Mouse (Mus musculus) liver, embryonic 11.5 days (tissue): ENCODE results near the gene Tango2. TPM values are rescaled to one million over a fixed set of nuclear protein-coding genes. Genes with fewer than 3 reads are reported as not detected.
A peak's percentile ranks its signal among the peaks of the same experiment; 100 is the strongest.
"Not testable (repeated sequence)": the region's sequence is repeated elsewhere in the genome, so short reads cannot be mapped to it uniquely, and the experiment has no call there.

Experiments used
- ATAC-seq: fragments of 200-750 bp; cut with Nextera tagmentation; replicated peaks from 2 replicates; pipeline ENCODE4 v1.8.0; 2017; ENCODE audit warnings: moderate number of reproducible peaks, mild to moderate bottlenecking, moderate TSS enrichment, moderate library complexity; ENCODE audit not compliant: low FRiP score
- DNase-seq: peaks from one replicate; pipeline ENCODE4 v3.0.0-alpha.2; 2017; ENCODE audit warnings: low spot score
- H3K27ac ChIP-seq: fragments of 300-500 bp; sonication (generic); 2 replicates; pipeline ENCODE4 v1.5.1; 2014; ENCODE audit warnings: mild to moderate bottlenecking, low read depth, low read length, control low read depth
- H3K27me3 ChIP-seq: fragments of 300-500 bp; sonication (generic); replicated peaks from 2 replicates; pipeline ENCODE4 v1.6.1; 2014; ENCODE audit warnings: low read length, mixed read lengths; ENCODE audit not compliant: control insufficient read depth, insufficient read depth
- H3K36me3 ChIP-seq: fragments of 300-500 bp; sonication (generic); 2 replicates; pipeline ENCODE4 v1.6.1; 2014; ENCODE audit warnings: mild to moderate bottlenecking, low read length, moderate library complexity, mixed read lengths; ENCODE audit not compliant: control insufficient read depth, insufficient read depth
- H3K4me1 ChIP-seq: fragments of 300-500 bp; sonication (generic); replicated peaks from 2 replicates; pipeline ENCODE4 v1.6.1; 2014; ENCODE audit warnings: low read length, mixed read lengths; ENCODE audit not compliant: control insufficient read depth, insufficient read depth
- H3K4me2 ChIP-seq: fragments of 300-500 bp; sonication (generic); 2 replicates; pipeline ENCODE4 v1.6.1; 2014; ENCODE audit warnings: mild to moderate bottlenecking, control low read depth, moderate library complexity
- H3K4me3 ChIP-seq: fragments of 300-500 bp; sonication (generic); 2 replicates; pipeline ENCODE4 v1.5.1; 2014; ENCODE audit warnings: low read depth, low read length, control low read depth
- H3K9ac ChIP-seq: fragments of 300-500 bp; sonication (generic); 2 replicates; pipeline ENCODE4 v1.6.1; 2014; ENCODE audit warnings: low read depth, low read length, control low read depth
- H3K9me3 ChIP-seq: fragments of 300-500 bp; sonication (generic); 2 replicates; pipeline ENCODE4 v1.6.1; 2016; ENCODE audit warnings: low read length, inconsistent platforms, mixed read lengths; ENCODE audit not compliant: control insufficient read depth
- WGBS: fragments of 180-500 bp; shearing (Covaris S2); extraction: QIAGEN DNeasy Blood & Tissue Kit; methylation state at CpG from one replicate; pipeline ENCODE4 v1.1.7; 2014; 5-methylcytosine and 5-hydroxymethylcytosine counted together
- polyA plus RNA-seq: library from polyadenylated mRNA; unstranded; fragments of >200 nt; fragmentation: Nextera tagmentation; extraction: Ambion mirVana; gene quantifications from 2 replicates; pipeline ENCODE4 v1.2.1, GENCODE M21; 2014

Gene Tango2
- polyA plus RNA-seq, 1 experiment from 2014 or later, result 109 TPM

DNA sequence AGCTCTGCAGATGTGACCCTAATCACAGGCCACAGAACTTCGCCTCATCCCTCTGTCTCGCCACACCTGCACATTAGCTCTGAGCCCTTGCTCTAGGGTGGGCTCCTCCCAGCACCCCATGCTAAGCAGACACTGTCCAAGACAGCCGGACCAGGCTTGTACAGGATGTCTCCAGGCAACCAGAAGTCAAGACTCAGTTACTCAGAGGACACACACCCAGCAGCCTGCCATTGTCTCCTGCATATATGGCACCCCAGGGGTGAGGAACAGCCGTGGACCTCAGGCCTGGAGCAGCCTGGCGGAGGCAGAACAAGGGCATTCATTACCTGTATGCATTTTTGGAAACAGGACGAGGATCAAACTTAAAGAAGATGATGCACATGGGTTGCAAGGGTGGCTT is 23.9 kb downstream of the Tango2 start:
- no peaks in the 10 kb centered on the region for H3K27me3 ChIP-seq
- no peak overlapping the region for H3K27ac ChIP-seq
- H3K9ac ChIP-seq, result no peak overlapping the region
- no peak overlapping the region for H3K4me3 ChIP-seq
- H3K36me3 ChIP-seq, result peaks cover 7% of the 10 kb centered on the region; the same call in 1 of the 2 replicates
- DNase-seq (no peak), ATAC-seq (no peak)
- H3K4me1 ChIP-seq, result no peaks in the 10 kb centered on the region
- no peak overlapping the region for H3K4me2 ChIP-seq
- 87% methylated on average over 6 of the region's 6 CpGs for WGBS
- no peaks in the 10 kb centered on the region for H3K9me3 ChIP-seq

DNA sequence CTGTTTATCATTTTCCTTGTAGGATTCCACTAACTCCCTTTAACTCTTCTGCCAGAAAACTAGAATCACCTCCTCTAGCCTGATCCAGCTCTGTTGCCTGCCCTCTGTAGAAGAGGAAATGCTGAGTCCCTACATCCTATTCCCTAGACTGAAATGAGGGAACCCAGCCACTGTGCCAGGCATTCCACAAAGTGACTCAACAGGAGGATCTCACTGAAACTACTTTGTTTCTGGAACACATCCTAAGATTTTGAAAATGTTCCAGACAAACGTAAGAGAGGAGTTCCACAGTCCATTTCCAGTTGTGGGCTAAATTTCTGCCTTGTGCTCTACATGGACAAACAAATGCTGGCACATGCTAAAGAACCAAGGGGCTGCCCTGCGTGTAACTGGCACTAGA is 24.4 kb downstream of the Tango2 start:
- H3K27ac ChIP-seq, result no peak overlapping the region
- no peak overlapping the region for H3K9ac ChIP-seq
- no peak for DNase-seq
- no peak overlapping the region for H3K4me3 ChIP-seq
- no peaks in the 10 kb centered on the region for H3K9me3 ChIP-seq
- 88% methylated on average over 2 of the region's 2 CpGs for WGBS
- no peak overlapping the region for H3K4me2 ChIP-seq
- H3K4me1 ChIP-seq, result no peaks in the 10 kb centered on the region
- H3K36me3 ChIP-seq, result peaks cover 7% of the 10 kb centered on the region; the same call in 1 of the 2 replicates
- H3K27me3 ChIP-seq, result no peaks in the 10 kb centered on the region
- no peak for ATAC-seq

DNA sequence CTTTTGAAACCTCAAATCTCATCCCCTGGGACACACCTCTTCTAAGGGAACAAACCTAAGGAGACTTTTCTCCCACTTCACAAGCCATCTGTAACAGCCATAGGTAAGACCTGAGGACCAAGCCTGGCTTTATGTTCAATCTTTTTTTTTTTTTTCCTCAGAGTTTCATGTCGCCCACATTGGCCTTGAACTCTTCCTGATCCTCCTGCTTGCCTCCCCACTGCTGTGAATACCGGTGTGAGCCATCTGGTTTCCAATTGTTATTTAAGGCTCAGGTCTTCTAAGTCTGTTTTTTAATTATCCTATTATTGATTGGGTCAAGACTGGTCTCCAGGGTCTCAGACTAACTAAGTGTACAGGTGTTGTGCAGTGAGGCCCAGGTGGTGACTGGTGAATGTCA is 26.5 kb downstream of the Tango2 start:
- no peak overlapping the region for H3K27ac ChIP-seq
- DNase-seq (no peak), ATAC-seq (no peak)
- H3K4me2 ChIP-seq, result no peak overlapping the region
- no peak overlapping the region for H3K9ac ChIP-seq
- peaks cover 7% of the 10 kb centered on the region; the same call in 1 of the 2 replicates for H3K36me3 ChIP-seq
- no peaks in the 10 kb centered on the region for H3K9me3 ChIP-seq
- WGBS, result 85% methylated on average over 2 of the region's 2 CpGs
- no peak overlapping the region for H3K4me3 ChIP-seq
- no peaks in the 10 kb centered on the region for H3K4me1 ChIP-seq
- H3K27me3 ChIP-seq, result no peaks in the 10 kb centered on the region

DNA sequence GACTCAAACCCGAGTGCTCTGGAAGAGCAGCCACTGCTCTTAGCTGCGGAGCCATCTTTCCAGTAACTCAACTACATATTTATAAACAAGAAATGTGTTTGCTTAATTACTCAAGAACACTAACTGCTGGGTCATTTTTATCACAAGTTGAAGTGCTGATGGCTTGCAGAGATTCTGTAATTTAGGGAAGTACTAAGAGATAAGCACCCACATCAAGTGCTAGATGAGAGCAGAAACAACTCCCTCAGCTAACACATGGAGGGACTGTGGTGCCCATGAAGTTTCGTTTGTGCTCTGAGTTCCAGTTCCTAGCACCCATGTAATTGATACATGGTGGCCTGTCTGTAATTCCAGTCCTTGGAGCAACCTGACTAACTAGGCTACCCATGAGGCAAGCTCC is 28.9 kb downstream of the Tango2 start:
- DNase-seq (no peak), ATAC-seq (no peak)
- no peak overlapping the region for H3K4me3 ChIP-seq
- no peaks in the 10 kb centered on the region for H3K4me1 ChIP-seq
- H3K36me3 ChIP-seq, result peaks cover 4% of the 10 kb centered on the region; the same call in 1 of the 2 replicates
- no peak overlapping the region for H3K27ac ChIP-seq
- H3K9me3 ChIP-seq, result no peaks in the 10 kb centered on the region
- H3K4me2 ChIP-seq, result no peak overlapping the region
- H3K27me3 ChIP-seq, result no peaks in the 10 kb centered on the region
- H3K9ac ChIP-seq, result no peak overlapping the region
- 74% methylated on average over 3 of the region's 3 CpGs for WGBS

DNA sequence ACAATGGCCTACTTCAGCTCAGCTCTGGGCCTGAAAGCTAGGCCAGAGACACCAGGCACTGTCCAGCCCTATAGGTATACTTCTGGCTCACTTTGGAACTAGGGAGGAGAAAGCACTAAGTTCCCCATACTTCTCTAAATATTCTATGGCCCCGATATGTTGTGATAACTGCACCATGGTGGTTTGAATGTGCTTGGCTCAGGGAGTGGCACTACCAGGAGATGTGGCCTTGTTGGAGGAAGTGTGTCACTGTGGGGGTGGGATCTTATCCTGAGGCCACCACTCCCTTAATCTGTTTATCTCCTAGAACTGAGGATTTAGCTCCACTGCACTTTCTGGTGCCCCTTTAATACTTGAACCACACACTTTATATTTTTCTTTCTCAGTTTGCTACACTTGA is 39.7 kb downstream of the Tango2 start:
- no peak overlapping the region for H3K4me2 ChIP-seq
- 61% methylated on average over 1 of the region's 1 CpGs for WGBS
- H3K4me1 ChIP-seq, result no peaks in the 10 kb centered on the region
- H3K9me3 ChIP-seq, result no peaks in the 10 kb centered on the region
- H3K9ac ChIP-seq, result no peak overlapping the region
- H3K36me3 ChIP-seq, result peaks cover 28% of the 10 kb centered on the region
- H3K4me3 ChIP-seq, result no peak overlapping the region
- H3K27me3 ChIP-seq, result no peaks in the 10 kb centered on the region
- no peak for ATAC-seq
- H3K27ac ChIP-seq, result no peak overlapping the region
- no peak for DNase-seq

DNA sequence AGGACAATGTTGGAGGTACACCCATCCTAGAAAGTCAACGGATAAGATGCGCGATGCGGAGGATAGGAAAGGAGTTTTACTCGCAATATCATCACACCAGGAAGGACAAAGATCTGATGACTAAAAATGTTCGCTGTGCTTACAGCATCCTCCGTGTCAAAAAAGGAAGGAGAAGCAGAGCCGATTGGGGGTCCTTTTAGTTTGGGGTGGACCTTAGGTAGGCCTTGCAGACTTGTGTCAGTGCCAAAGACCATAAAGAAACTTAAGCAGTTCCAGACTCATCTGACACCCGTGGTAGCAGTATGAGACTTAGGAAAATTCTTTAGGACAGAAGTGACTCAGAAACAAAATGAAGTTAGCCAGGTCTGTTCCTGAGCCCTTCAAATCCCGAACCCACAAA is 58.3 kb downstream of the Tango2 start:
- Histone ChIP-seq H3K4me3 (peak overlapping the region; percentile 95), H3K9ac (peak overlapping the region; percentile 60), H3K36me3 (peaks cover 15% of the 10 kb centered on the region), H3K4me1 (peaks cover 20% of the 10 kb centered on the region), H3K4me2 (peak overlapping the region; percentile 54), H3K27ac (peak overlapping the region; percentile 92; the same call in 1 of the 2 replicates)
- H3K9me3 ChIP-seq, DNase-seq, H3K27me3 ChIP-seq, ATAC-seq: not testable (repeated sequence)
- 8% methylated on average over 7 of the region's 10 CpGs for WGBS

DNA sequence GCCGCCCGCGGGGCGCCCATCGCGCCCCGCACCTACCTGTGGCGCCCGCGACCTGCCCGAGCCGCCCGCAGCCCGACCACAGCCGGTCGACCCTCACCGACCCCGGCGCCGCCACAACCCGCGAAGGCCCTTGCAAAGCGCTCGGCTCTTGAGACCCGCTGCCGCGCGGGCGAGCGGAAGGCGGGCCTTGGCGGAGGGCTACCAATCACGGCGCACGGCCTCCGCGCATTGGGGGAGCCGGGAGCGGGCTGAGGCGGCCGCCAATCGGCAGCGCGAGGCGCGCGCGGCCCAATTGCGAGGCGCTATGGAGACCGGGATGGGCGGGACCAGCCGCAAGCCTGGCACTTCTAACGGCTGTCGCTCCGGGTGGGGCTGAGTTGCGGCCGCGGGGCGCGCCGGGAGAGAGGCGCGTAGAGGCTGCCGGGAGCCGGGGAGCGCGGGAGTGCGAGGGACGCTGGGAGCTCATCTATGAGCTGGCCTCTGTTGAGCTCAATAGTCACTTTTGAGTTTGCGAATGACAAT is 58.8 kb downstream of the Tango2 start, which contains the start of gene Dgcr8:
Gene Dgcr8 (minus strand): TSS at position 180 of the 522 bp plus-strand sequence.
- H3K4me1 ChIP-seq, result peaks cover 20% of the 10 kb centered on the region
- H3K36me3 ChIP-seq, result peaks cover 19% of the 10 kb centered on the region
- peak within 1 kb of the TSS; percentile 95 for H3K4me3 ChIP-seq
- H3K4me2 ChIP-seq, result peak within 1 kb of the TSS; percentile 99
- no peaks in the 10 kb centered on the region for H3K27me3 ChIP-seq
- peak within 1 kb of the TSS; percentile 98 for H3K9ac ChIP-seq
- peak within 1 kb of the TSS; percentile 92 for H3K27ac ChIP-seq
- no peaks in the 10 kb centered on the region for H3K9me3 ChIP-seq
- ATAC-seq (peak; percentile 98), DNase-seq (peak; percentile 97)
- whole genome bisulfite sequencing, result under 1% methylated on average over 70 of the region's 71 CpGs

DNA sequence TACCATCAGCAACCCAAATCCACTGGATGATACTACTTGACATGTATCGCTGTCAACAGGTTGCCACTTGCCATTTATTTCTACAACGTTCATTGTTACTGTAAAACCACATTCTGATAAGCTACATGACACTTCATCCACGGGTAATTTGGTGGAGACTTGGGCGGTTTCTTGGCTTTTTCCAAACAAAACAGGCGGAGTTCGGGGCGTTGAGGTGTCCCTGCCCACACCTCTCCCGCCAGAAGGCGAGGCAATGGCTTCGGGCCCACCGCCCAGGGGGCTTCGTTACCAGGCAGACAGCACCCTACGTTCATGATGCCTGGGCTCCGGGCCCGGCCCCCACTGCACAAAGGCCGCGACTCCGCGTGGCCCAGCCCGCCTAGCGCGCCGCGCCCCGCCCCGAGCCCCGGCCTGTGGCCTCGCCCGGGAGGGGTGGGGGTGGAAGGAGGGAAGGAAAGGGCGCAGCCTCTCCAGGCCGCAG is 59.3 kb downstream of the Tango2 start:
- peak; percentile 88 for ATAC-seq
- H3K4me1 ChIP-seq, result peaks cover 20% of the 10 kb centered on the region
- H3K27me3 ChIP-seq, result no peaks in the 10 kb centered on the region
- under 1% methylated on average over 31 of the region's 31 CpGs for WGBS
- peak overlapping the region; percentile 99 for H3K4me2 ChIP-seq
- H3K9me3 ChIP-seq, result no peaks in the 10 kb centered on the region
- H3K36me3 ChIP-seq, result peaks cover 24% of the 10 kb centered on the region
- H3K27ac ChIP-seq, result peak overlapping the region; percentile 92
- peak overlapping the region; percentile 98 for H3K9ac ChIP-seq
- DNase-seq, result no peak
- peak overlapping the region; percentile 95 for H3K4me3 ChIP-seq

DNA sequence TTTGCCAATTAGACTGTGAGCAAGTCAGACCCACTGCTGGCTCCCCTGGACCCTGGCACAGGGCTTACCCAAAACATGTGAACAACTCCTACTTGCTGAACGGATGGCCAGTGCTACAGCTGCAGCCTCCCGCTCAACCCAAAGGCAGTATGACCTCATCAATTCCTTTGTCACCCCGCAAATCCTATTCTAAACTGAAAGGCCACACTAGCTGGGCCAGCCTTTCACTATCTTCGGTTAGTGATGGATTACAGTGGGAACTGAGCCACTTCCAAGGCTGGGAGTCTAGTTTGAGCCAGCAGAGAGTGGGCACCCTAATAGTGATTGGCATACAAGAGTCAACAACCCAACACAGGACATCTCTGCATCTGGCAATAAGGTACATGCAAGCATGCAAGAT is 59.7 kb downstream of the Tango2 start:
- ATAC-seq (no peak), DNase-seq (peak; percentile 35)
- peak overlapping the region; percentile 98 for H3K9ac ChIP-seq
- H3K4me3 ChIP-seq, result peak overlapping the region; percentile 95
- H3K27me3 ChIP-seq, result no peaks in the 10 kb centered on the region
- WGBS, result 2% methylated on average over 4 of the region's 4 CpGs
- H3K36me3 ChIP-seq, result peaks cover 28% of the 10 kb centered on the region
- peaks cover 20% of the 10 kb centered on the region for H3K4me1 ChIP-seq
- H3K27ac ChIP-seq, result peak overlapping the region; percentile 92
- H3K4me2 ChIP-seq, result peak overlapping the region; percentile 99
- H3K9me3 ChIP-seq, result no peaks in the 10 kb centered on the region
